Mouse (Mus musculus) liver, adult 2 months (tissue): ENCODE results near the gene Gatd1.

ENCODE experiments used
- CTCF ChIP-seq: fragments of 200-500 bp; IDR thresholded peaks from 2 replicates; pipeline ENCODE4 v1.5.1; 2011; ENCODE audit warnings: low read depth, low read length, control low read depth
- POLR2A ChIP-seq: fragments of 200-500 bp; IDR thresholded peaks from 2 replicates; pipeline ENCODE4 v1.6.1; 2011; ENCODE audit warnings: low read length, control low read depth; ENCODE audit not compliant: insufficient read depth; ENCODE audit errors: extremely low read depth

- TF ChIP-seq CTCF (no peak), POLR2A (no peak)
Measured at GRCm38 (mm10) chr7:141441460-141441859, 27.5 kb upstream of the Gatd1 start.
